Mouse (Mus musculus): ENCODE results near the gene 4933424G06Rik.

DNA sequence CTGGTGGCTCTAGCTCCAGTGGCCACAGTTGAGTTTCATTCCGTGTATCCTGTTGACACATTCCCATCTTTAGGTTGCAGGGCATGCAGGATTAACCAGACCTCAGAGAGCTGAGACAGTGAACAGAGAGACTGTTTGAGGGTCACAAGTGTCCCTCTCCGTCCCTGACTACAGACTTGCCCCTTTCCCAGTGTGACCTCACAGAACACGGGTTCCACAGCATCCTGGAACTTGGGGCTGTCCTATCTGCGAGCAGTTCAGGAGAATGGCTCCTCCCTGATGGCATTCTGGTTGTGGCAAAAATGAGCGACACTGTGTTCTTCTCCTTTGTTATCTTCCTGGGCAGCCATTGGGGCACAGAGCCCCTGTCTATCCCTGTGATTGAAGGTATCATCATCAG is 4.4 kb downstream of the 4933424G06Rik start, which contains the start of gene Actr1b:
- TF ChIP-seq CTCF (IDR thresholded peaks at IDR 0.05; ENCODE audit: borderline replicate concordance, extremely low read depth, insufficient read depth, insufficient read length): no peak
- no peak for TF ChIP-seq POLR2A (IDR thresholded peaks at IDR 0.05; ENCODE audit: borderline replicate concordance, extremely low read depth, insufficient read depth, insufficient read length, poor library complexity, severe bottlenecking)
